Mouse (Mus musculus) spleen, adult 2 months (tissue): ENCODE data around the gene Shisa8.

Source experiments
- CTCF ChIP-seq: fragments of 200-500 bp; IDR thresholded peaks from 2 replicates; pipeline ENCODE4 v1.5.1; 2011; ENCODE audit warnings: mild to moderate bottlenecking, inconsistent platforms; ENCODE audit not compliant: insufficient read depth, insufficient read length, insufficient replicate concordance; ENCODE audit errors: extremely low read depth
- POLR2A ChIP-seq: fragments of 200-500 bp; IDR thresholded peaks from 2 replicates; pipeline ENCODE4 v1.6.1; 2011; ENCODE audit warnings: low read depth, low read length, inconsistent platforms

- no peak for TF ChIP-seq CTCF
- TF ChIP-seq POLR2A: no peak
Observed at GRCm38 (mm10) chr15:82158243-82159035, 54.2 kb downstream of the Shisa8 start.
